Mouse (Mus musculus) CH12.LX (cell line): ENCODE measurements around the gene Cebpg. TPM values are rescaled to one million over a fixed set of nuclear protein-coding genes. Genes with fewer than 3 reads are reported as not detected.

Source experiments
- DNase-seq: peaks from one replicate; pipeline ENCODE4 v3.0.0-alpha.2; 2013; ENCODE audit errors: extremely low read depth
- H3K27ac ChIP-seq: 2 replicates; pipeline ENCODE4 v1.5.1; 2012; ENCODE audit warnings: low read depth, mild to moderate bottlenecking, control low read depth, moderate library complexity; ENCODE audit not compliant: insufficient read depth
- H3K27me3 ChIP-seq: replicated peaks from 2 replicates; pipeline ENCODE3; 2012; ENCODE audit warnings: inconsistent platforms
- H3K36me3 ChIP-seq, 2 experiments: replicated peaks in 1 of 2; 2 replicates each; pipeline versions ENCODE3 to v1.6.1; 2012; ENCODE audit warnings: inconsistent platforms in 1 of 2, low read length in 1 of 2, mild to moderate bottlenecking in 1 of 2, mixed read lengths in 1 of 2, moderate library complexity in 1 of 2; ENCODE audit not compliant: control insufficient read depth in 1 of 2, insufficient read depth in 1 of 2
- H3K4me1 ChIP-seq, 2 experiments: 2 replicates each; pipeline ENCODE4 v1.6.1; 2012; ENCODE audit warnings: inconsistent platforms in 1 of 2, moderate library complexity in 1 of 2; ENCODE audit not compliant: insufficient read depth in 2 of 2, control insufficient read depth in 1 of 2
- H3K4me2 ChIP-seq: 2 replicates; pipeline ENCODE4 v1.6.1; 2012; ENCODE audit warnings: low read depth, mild to moderate bottlenecking, control low read depth; ENCODE audit not compliant: poor library complexity, insufficient read depth, severe bottlenecking
- H3K4me3 ChIP-seq, 3 experiments: fragments of 150-350 bp in 1 of 3; sonication (generic) in 1 of 3; replicated peaks in 1 of 3; 2 replicates each; pipeline versions ENCODE3 to v1.5.1; 2011 to 2012; ENCODE audit warnings: low read depth in 2 of 3, low read length in 2 of 3, mild to moderate bottlenecking in 2 of 3, moderate library complexity in 2 of 3, control low read depth in 1 of 3, improper control_type of control experiment in 1 of 3, inconsistent platforms in 1 of 3, mixed read lengths in 1 of 3; ENCODE audit not compliant: poor library complexity in 1 of 3
- H3K79me2 ChIP-seq: replicated peaks from 2 replicates; pipeline ENCODE4 v1.6.1; 2012; ENCODE audit warnings: mild to moderate bottlenecking, moderate library complexity; ENCODE audit not compliant: control insufficient read depth, poor library complexity, insufficient read depth, severe bottlenecking; ENCODE audit errors: extremely low read depth
- H3K9ac ChIP-seq: 2 replicates; pipeline ENCODE4 v1.6.1; 2012; ENCODE audit warnings: low read depth, mild to moderate bottlenecking, control low read depth, moderate library complexity; ENCODE audit not compliant: insufficient read depth
- H3K9me3 ChIP-seq: replicated peaks from 2 replicates; pipeline ENCODE3; 2012; ENCODE audit warnings: low read length, inconsistent platforms, mixed read lengths
- BHLHE40 ChIP-seq: IDR thresholded peaks from 2 replicates; pipeline ENCODE4 v1.6.1; 2011; ENCODE audit warnings: mild to moderate bottlenecking, low read depth, low read length, improper control_type of control experiment
- CHD2 ChIP-seq: IDR thresholded peaks from 2 replicates; pipeline ENCODE4 v1.6.1; 2011; ENCODE audit warnings: low read length, improper control_type of control experiment
- CTCF ChIP-seq, 2 experiments: IDR thresholded peaks in 1 of 2; conservative IDR thresholded peaks in 1 of 2; 2 replicates each; pipeline ENCODE4 v1.5.1; 2011 to 2012; ENCODE audit warnings: low read depth in 2 of 2, low read length in 2 of 2, improper control_type of control experiment in 1 of 2, inconsistent platforms in 1 of 2, mild to moderate bottlenecking in 1 of 2, moderate library complexity in 1 of 2
- GABPA ChIP-seq: IDR thresholded peaks from 2 replicates; pipeline ENCODE4 v1.6.1; 2012; ENCODE audit warnings: low read depth, low read length, improper control_type of control experiment, inconsistent platforms; ENCODE audit not compliant: insufficient replicate concordance
- HCFC1 ChIP-seq: IDR thresholded peaks from 2 replicates; pipeline ENCODE4 v1.6.1; 2012; ENCODE audit warnings: low read depth, mild to moderate bottlenecking, inconsistent platforms, low read length, improper control_type of control experiment
- JUN ChIP-seq: IDR thresholded peaks from 2 replicates; pipeline ENCODE4 v1.6.1; 2011; ENCODE audit warnings: low read depth, mild to moderate bottlenecking, low read length, improper control_type of control experiment, moderate library complexity; ENCODE audit not compliant: insufficient read depth
- KAT2A ChIP-seq: IDR thresholded peaks from 2 replicates; pipeline ENCODE4 v1.6.1; 2012; ENCODE audit warnings: low read length, improper control_type of control experiment, inconsistent platforms; ENCODE audit not compliant: insufficient replicate concordance
- MAFK ChIP-seq: IDR thresholded peaks from 2 replicates; pipeline ENCODE4 v1.6.1; 2011; ENCODE audit warnings: low read length, improper control_type of control experiment; ENCODE audit not compliant: insufficient replicate concordance
- MXI1 ChIP-seq: IDR thresholded peaks from 2 replicates; pipeline ENCODE4 v1.6.1; 2011; ENCODE audit warnings: mild to moderate bottlenecking, low read depth, low read length, improper control_type of control experiment
- MYC ChIP-seq: IDR thresholded peaks from 2 replicates; pipeline ENCODE4 v1.6.1; 2011; ENCODE audit warnings: low read depth, mild to moderate bottlenecking, improper control_type of control experiment, low read length
- NELFE ChIP-seq: IDR thresholded peaks from 2 replicates; pipeline ENCODE4 v1.6.1; 2011; ENCODE audit warnings: low read depth, low read length, improper control_type of control experiment
- PAX5 ChIP-seq: IDR thresholded peaks from 2 replicates; pipeline ENCODE4 v1.6.1; 2012; ENCODE audit warnings: low read length, inconsistent platforms, mixed read lengths
- POLR2A ChIP-seq: IDR thresholded peaks from 2 replicates; pipeline ENCODE4 v1.6.1; 2011; ENCODE audit warnings: low read depth, mild to moderate bottlenecking, improper control_type of control experiment, low read length
- POLR2AphosphoS2 ChIP-seq: IDR thresholded peaks from 2 replicates; pipeline ENCODE4 v1.6.1; 2011; ENCODE audit warnings: low read depth, low read length, improper control_type of control experiment
- SMC3 ChIP-seq: IDR thresholded peaks from 2 replicates; pipeline ENCODE4 v1.6.1; 2011; ENCODE audit warnings: low read depth, low read length, improper control_type of control experiment
- TBP ChIP-seq: conservative IDR thresholded peaks from 2 replicates; pipeline ENCODE4 v1.6.1; 2011; ENCODE audit warnings: low read depth, low read length, improper control_type of control experiment
- USF1 ChIP-seq: IDR thresholded peaks from 2 replicates; pipeline ENCODE4 v1.6.1; 2014; ENCODE audit warnings: low read depth, mild to moderate bottlenecking, inconsistent platforms, low read length, improper control_type of control experiment
- USF2 ChIP-seq: conservative IDR thresholded peaks from 2 replicates; pipeline ENCODE4 v1.6.1; 2011; ENCODE audit warnings: low read depth, low read length, improper control_type of control experiment
- ZKSCAN1 ChIP-seq: IDR thresholded peaks from 2 replicates; pipeline ENCODE4 v1.6.1; 2012; ENCODE audit warnings: low read depth, inconsistent platforms, low read length, improper control_type of control experiment, borderline replicate concordance
- ZMIZ1 ChIP-seq: IDR thresholded peaks from 2 replicates; pipeline ENCODE4 v1.6.1; 2012; ENCODE audit warnings: low read depth, mild to moderate bottlenecking, inconsistent platforms, low read length, improper control_type of control experiment
- ZNF384 ChIP-seq: IDR thresholded peaks from 2 replicates; pipeline ENCODE4 v1.6.1; 2012; ENCODE audit warnings: low read depth, low read length, improper control_type of control experiment, inconsistent platforms
- dilution Hi-C: fragments of 300-500 bp; cut with MboI; formaldehyde crosslinking; loops from 2 replicates; pipeline ENCODE4 v1.14.3; 2020; ENCODE audit warnings: low sequenced_read_pairs; ENCODE audit not compliant: extremely low pct_unique_long_range_greater_than_20kb, extremely low pct_ligation_motif_present
- in situ Hi-C: fragments of 300-500 bp; cut with MboI; formaldehyde crosslinking; loops from 3 replicates; pipeline ENCODE4 v1.14.3; 2019; ENCODE audit warnings: low sequenced_read_pairs, low pct_ligation_motif_present, low pct_unique_long_range_greater_than_20kb, mixed read lengths
- polyA plus RNA-seq: library from polyadenylated mRNA; unstranded; fragments of >175 nt; gene quantifications from 2 replicates; pipeline ENCODE4 v1.2.1, GENCODE M21; 2012; ENCODE audit warnings: low read depth; ENCODE audit not compliant: insufficient read length
- total RNA-seq, 2 experiments: library from RNA; depleted of rRNA; stranded (reverse); fragments of 300-350 nt in 1 of 2; fragments of >200 nt in 1 of 2; gene quantifications; 2 replicates each; pipeline ENCODE4 v1.2.3; 2012 to 2014

Gene Cebpg
- total and polyA plus RNA-seq, 3 experiments = 23.5 to 34.6 (median 25.3) TPM

DNA sequence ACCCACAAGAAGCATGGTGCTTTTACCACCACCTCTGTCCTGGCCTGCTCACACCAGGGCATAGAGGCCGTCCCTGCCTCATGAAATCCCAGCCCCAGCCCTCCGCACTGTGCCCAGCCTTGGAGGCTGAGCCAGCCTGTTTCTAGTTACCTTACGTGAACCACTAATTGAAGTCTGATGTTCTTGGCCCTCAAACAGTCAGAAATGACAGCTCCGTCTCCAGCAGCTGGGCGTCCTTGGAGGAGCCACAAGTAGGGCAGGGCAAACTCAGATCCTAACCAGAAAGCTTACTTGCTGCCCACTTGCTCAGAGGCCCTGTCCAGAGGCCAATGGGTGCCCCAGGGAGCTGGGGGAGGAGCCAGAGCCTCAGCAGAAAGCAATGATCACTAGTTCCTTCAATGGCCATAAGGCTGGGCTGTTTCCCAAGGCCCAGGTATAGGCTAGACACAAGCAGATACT is 13.6 kb downstream of the Cebpg start:
- Histone ChIP-seq H3K9ac (no peak overlapping the region), H3K9me3 (no peaks in the 10 kb centered on the region), H3K4me2 (no peak overlapping the region), H3K79me2 (peaks cover 16% of the 10 kb centered on the region), H3K27me3 (no peaks in the 10 kb centered on the region), H3K4me3 (no peak overlapping the region), H3K4me1 (no peaks in the 10 kb centered on the region), H3K27ac (no peak overlapping the region), H3K36me3 (peaks cover 65 to 89% of the 10 kb centered on the region in 2 experiments)
- dilution Hi-C loops = no loop called here
- no peak for TF ChIP-seq ZMIZ1
- no peak for TF ChIP-seq USF2
- no peak for TF ChIP-seq CHD2
- no peak for TF ChIP-seq MYC
- no peak for TF ChIP-seq MXI1
- no peak for TF ChIP-seq TBP
- TF ChIP-seq NELFE = no peak
- no peak for TF ChIP-seq KAT2A
- no peak for TF ChIP-seq HCFC1
- TF ChIP-seq PAX5 = no peak
- no peak for TF ChIP-seq JUN
- TF ChIP-seq GABPA = no peak
- no peak for TF ChIP-seq BHLHE40
- no peak for TF ChIP-seq ZKSCAN1
- TF ChIP-seq MAFK = no peak
- TF ChIP-seq POLR2AphosphoS2 = no peak
- TF ChIP-seq USF1 = no peak
- TF ChIP-seq POLR2A = no peak
- no peak for TF ChIP-seq SMC3
- DNase-seq = no peak
- in situ Hi-C loops = no loop called here

DNA sequence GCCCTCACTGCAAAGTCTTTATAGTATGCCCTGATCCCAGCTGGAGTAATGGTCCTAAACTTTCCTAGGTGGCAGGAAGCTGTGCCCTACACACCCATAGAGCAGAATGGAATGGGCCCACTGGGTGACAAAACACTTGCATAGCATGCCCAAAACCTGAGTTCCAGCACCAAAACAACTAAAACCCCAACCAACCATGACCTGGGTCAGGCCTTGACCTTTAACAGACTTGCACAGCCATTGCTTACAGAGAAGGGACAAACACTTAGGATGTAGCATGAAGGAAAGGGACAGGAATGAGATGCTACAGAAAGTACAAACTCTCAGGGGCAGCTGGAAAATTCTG is 14.2 kb downstream of the Cebpg start:
- dilution Hi-C loops (no loop called here), in situ Hi-C loops (no loop called here)
- Histone ChIP-seq H3K4me1 (no peaks in the 10 kb centered on the region), H3K4me3 (no peak overlapping the region), H3K36me3 (peaks cover 65 to 90% of the 10 kb centered on the region in 2 experiments), H3K27ac (no peak overlapping the region), H3K9me3 (no peaks in the 10 kb centered on the region), H3K79me2 (peaks cover 12% of the 10 kb centered on the region), H3K27me3 (no peaks in the 10 kb centered on the region), H3K9ac (no peak overlapping the region), H3K4me2 (no peak overlapping the region)
- DNase-seq = no peak
- TF ChIP-seq ZNF384 (no peak), CTCF (conservative IDR thresholded peaks at IDR 0.05 in 1 of 2, IDR thresholded peaks at IDR 0.05 in 1 of 2; ENCODE audit: low read depth in 2 of 2, low read length in 2 of 2) (no peak)
